Mouse (Mus musculus) ES-Bruce4 (cell line): Measurements from ENCODE around the gene Nop2.

ENCODE experiments used
- CTCF ChIP-seq: IDR thresholded peaks from one replicate; pipeline ENCODE4 v1.8.1; 2011; ENCODE audit warnings: low read depth, low read length
- EP300 ChIP-seq: IDR thresholded peaks from 2 replicates; pipeline ENCODE4 v1.6.1; 2011; ENCODE audit warnings: low read depth, low read length; ENCODE audit not compliant: insufficient read depth
- POLR2A ChIP-seq: IDR thresholded peaks from one replicate; pipeline ENCODE4 v1.8.1; 2011; ENCODE audit warnings: low read length; ENCODE audit not compliant: insufficient read depth

- TF ChIP-seq POLR2A (no peak), CTCF (no peak), EP300 (no peak)
Measured at GRCm38 (mm10) chr6:125191332-125192015, 59.8 kb downstream of the Nop2 start, which contains the start of the genes Ncapd2 and Mrpl51.
